Mouse (Mus musculus) liver, adult 2 months (tissue): ENCODE measurements around the gene Slc45a1. TPM values are rescaled to one million over a fixed set of nuclear protein-coding genes. Genes with fewer than 3 reads are reported as not detected.
A peak's percentile ranks its signal among the peaks of the same experiment; 100 is the strongest.

Experiments
- DNase-seq: peaks from one replicate; pipeline ENCODE4 v3.0.0-alpha.2; 2011; ENCODE audit warnings: low read depth, low spot score; ENCODE audit errors: extremely low read depth
- H3K27ac ChIP-seq: fragments of 200-500 bp; replicated peaks from 2 replicates; pipeline ENCODE4 v1.5.1; 2012; ENCODE audit warnings: low read depth, mild to moderate bottlenecking, control low read depth, inconsistent platforms, low read length; ENCODE audit not compliant: insufficient read depth
- H3K27me3 ChIP-seq: fragments of 200-500 bp; 2 replicates; pipeline ENCODE4 v1.6.1; 2012; ENCODE audit warnings: mild to moderate bottlenecking, moderate library complexity, low read length, inconsistent platforms; ENCODE audit not compliant: control insufficient read depth, insufficient read depth
- H3K36me3 ChIP-seq: fragments of 200-500 bp; 2 replicates; pipeline ENCODE4 v1.6.1; 2012; ENCODE audit warnings: low read length, inconsistent platforms; ENCODE audit not compliant: control insufficient read depth, insufficient read depth
- H3K4me1 ChIP-seq: fragments of 200-500 bp; 2 replicates; pipeline ENCODE4 v1.6.1; 2011; ENCODE audit warnings: low read length; ENCODE audit not compliant: control insufficient read depth, insufficient read depth
- H3K4me3 ChIP-seq: fragments of 200-500 bp; 2 replicates; pipeline ENCODE4 v1.5.1; 2011; ENCODE audit warnings: low read depth, mild to moderate bottlenecking, control low read depth, low read length, moderate library complexity; ENCODE audit not compliant: insufficient read depth
- H3K79me2 ChIP-seq: fragments of 200-500 bp; 2 replicates; pipeline ENCODE4 v1.6.1; 2012; ENCODE audit warnings: inconsistent platforms, mild to moderate bottlenecking, low read length, moderate library complexity; ENCODE audit not compliant: control insufficient read depth, insufficient read depth
- H3K9ac ChIP-seq: fragments of 200-500 bp; 2 replicates; pipeline ENCODE4 v1.6.1; 2012; ENCODE audit warnings: low read depth, mild to moderate bottlenecking, control low read depth, inconsistent platforms, low read length
- CTCF ChIP-seq: fragments of 200-500 bp; IDR thresholded peaks from 2 replicates; pipeline ENCODE4 v1.5.1; 2011; ENCODE audit warnings: low read depth, low read length, control low read depth
- POLR2A ChIP-seq: fragments of 200-500 bp; IDR thresholded peaks from 2 replicates; pipeline ENCODE4 v1.6.1; 2011; ENCODE audit warnings: low read length, control low read depth; ENCODE audit not compliant: insufficient read depth; ENCODE audit errors: extremely low read depth
- WGBS: fragments of 180-500 bp; shearing (Covaris S2); methylation state at CpG from one replicate; pipeline ENCODE4 v1.1.7; 2018; 5-methylcytosine and 5-hydroxymethylcytosine counted together
- polyA plus RNA-seq: library from polyadenylated mRNA; depleted of rRNA; stranded (reverse); fragments of >200 nt; gene quantifications from 2 replicates; pipeline ENCODE4 v1.2.3, GENCODE M21; 2012
- total RNA-seq: library from RNA; depleted of rRNA; stranded (reverse); fragments of >200 nt; gene quantifications from 2 replicates; pipeline ENCODE4 v1.2.3, GENCODE M21; 2014

Gene Slc45a1
- total and polyA plus RNA-seq, 2 experiments: not detected

DNA sequence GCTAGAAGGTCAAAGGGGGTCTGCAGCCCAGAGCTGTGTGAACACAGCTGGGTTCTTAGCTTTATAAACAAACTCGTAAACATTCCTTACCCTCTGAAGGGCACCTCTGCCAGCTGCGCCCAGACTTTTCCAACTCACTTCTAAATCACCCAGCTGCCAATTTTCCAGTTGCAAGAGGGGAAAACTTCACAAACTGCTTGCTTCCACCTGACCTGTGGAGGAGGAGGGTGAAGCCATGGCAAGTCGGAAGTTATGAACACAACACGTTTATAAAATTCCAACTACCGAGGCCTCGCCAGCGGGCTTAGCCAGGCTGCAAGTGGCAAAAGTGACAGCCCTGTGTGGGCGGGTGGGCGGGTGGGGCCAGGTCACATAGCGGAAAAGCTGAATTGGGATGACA is 13.8 kb upstream of the Slc45a1 start:
- H3K27me3 ChIP-seq: no peaks in the 10 kb centered on the region
- H3K79me2 ChIP-seq: no peaks in the 10 kb centered on the region
- H3K9ac ChIP-seq: no peak overlapping the region
- no peaks in the 10 kb centered on the region for H3K36me3 ChIP-seq
- no peak for DNase-seq
- TF ChIP-seq POLR2A: no peak
- TF ChIP-seq CTCF: no peak
- no peak overlapping the region for H3K27ac ChIP-seq
- H3K4me3 ChIP-seq: no peak overlapping the region
- 65% methylated on average over 10 of the region's 10 CpGs for WGBS
- H3K4me1 ChIP-seq: no peaks in the 10 kb centered on the region

DNA sequence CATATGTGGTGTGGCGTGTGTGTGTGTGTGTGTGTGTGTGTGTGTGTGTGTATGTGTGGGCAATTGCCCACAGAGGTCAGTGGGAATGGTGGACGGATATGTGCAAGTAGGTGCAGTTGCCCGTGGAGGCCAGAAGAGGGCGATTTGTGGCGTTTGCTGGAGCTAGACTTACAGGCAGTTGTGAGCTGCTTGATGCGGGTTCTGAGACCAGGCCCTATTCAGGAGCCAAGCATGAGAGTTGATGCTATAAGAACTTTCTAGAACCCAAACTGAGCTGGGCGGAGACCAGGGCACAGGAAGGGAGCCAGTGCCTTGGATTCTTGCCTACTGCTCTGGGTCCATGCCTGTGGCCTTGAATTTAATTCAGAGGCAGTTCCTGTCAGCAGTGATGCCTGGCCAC is 12.8 kb upstream of the Slc45a1 start:
- no peak for TF ChIP-seq POLR2A
- peak; percentile 74 for TF ChIP-seq CTCF
- Histone ChIP-seq H3K27ac (no peak overlapping the region), H3K79me2 (no peaks in the 10 kb centered on the region), H3K36me3 (no peaks in the 10 kb centered on the region), H3K27me3 (no peaks in the 10 kb centered on the region), H3K9ac (no peak overlapping the region), H3K4me3 (no peak overlapping the region), H3K4me1 (peaks cover 2% of the 10 kb centered on the region; the same call in 1 of the 2 replicates)
- WGBS: 86% methylated on average over 7 of the region's 7 CpGs
- peak; percentile 38 for DNase-seq

DNA sequence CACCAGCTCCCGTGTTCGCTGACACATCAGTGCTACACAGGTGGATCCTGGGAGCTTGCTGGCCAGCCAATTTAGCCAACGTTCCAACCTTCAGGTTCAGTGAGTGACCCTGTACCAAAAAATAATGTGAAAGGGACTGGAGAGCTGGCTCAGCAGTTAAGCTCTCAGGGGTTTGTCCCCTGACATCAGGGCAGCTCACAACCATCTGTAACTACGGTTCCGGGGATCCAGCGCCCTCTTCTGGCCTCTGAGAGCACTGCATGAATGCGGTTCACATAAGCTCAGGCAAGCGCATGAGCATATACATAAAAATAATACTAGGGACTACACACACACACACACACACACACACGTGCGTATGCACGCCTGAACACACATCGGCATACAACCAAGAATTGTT is 11.2 kb upstream of the Slc45a1 start:
- H3K79me2 ChIP-seq: no peaks in the 10 kb centered on the region
- no peak for DNase-seq
- H3K36me3 ChIP-seq: no peaks in the 10 kb centered on the region
- no peaks in the 10 kb centered on the region for H3K27me3 ChIP-seq
- H3K4me3 ChIP-seq: no peak overlapping the region
- TF ChIP-seq CTCF: peak; percentile 76
- TF ChIP-seq POLR2A: no peak
- 71% methylated on average over 12 of the region's 12 CpGs for WGBS
- peaks cover 3% of the 10 kb centered on the region; the same call in 1 of the 2 replicates for H3K4me1 ChIP-seq
- H3K9ac ChIP-seq: no peak overlapping the region
- no peak overlapping the region for H3K27ac ChIP-seq

DNA sequence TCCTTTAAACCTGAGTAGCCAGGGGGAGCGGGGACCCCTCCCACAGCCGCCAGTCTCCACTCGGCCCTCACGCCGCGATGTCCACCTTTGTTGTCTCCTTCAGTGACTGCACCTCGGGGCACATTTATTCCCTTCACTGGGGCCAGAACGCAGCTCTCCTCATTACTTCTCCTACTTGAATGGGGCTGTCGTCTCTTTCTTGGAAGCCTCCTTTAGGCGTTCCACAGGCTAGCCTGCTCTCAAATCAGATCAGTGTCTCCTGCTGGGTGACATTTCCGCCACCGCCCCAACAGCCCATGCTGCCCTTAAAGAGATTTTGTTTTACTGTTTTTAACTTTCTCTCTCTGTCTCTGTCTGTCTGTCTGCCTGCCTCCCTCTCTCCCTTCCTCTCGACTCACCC is 9.9 kb upstream of the Slc45a1 start:
- 67% methylated on average over 13 of the region's 13 CpGs for WGBS
- DNase-seq: no peak
- H3K9ac ChIP-seq: no peak overlapping the region
- no peaks in the 10 kb centered on the region for H3K79me2 ChIP-seq
- TF ChIP-seq POLR2A (no peak), CTCF (no peak)
- H3K4me3 ChIP-seq: no peak overlapping the region
- no peaks in the 10 kb centered on the region for H3K27me3 ChIP-seq
- H3K4me1 ChIP-seq: peaks cover 3% of the 10 kb centered on the region; the same call in 1 of the 2 replicates
- no peak overlapping the region for H3K27ac ChIP-seq
- H3K36me3 ChIP-seq: no peaks in the 10 kb centered on the region

DNA sequence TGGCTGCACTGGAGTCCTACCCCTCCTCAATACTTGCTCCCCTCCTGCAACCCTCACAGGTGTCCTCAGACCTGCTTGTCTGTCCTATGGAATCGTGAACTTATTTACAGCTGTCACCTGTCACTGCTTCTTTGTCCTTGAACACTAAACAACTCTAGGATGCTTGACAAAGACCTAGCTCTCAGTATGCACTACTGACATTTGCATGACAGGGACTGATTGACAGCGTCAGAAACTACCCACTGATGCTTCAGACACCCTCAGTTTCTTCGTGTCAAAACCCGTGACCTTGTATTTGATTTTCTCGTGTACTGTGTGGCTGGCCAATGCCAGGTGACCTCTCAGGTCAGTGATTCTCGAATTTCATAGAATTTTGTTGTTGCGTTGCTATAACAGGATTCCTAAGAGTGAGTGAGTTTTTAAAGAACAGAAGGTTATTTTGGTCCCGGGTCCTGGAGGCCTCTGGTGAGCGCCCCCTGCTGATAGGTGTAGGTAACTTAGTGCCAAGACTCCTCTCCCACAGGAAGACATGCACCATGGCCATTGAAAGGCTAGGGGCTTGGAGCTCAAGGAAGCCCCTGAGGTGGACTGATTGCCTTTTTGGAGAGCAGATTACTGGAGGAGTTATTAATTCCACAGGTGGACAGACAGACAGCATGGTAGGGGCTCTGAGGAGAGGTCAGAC is 8.1 kb upstream of the Slc45a1 start:
- DNase-seq: peak; percentile 27
- Histone ChIP-seq H3K27ac (peak overlapping the region; percentile 49; the same call in 1 of the 2 replicates), H3K79me2 (no peaks in the 10 kb centered on the region), H3K4me3 (no peak overlapping the region), H3K36me3 (no peaks in the 10 kb centered on the region), H3K27me3 (no peaks in the 10 kb centered on the region), H3K4me1 (peaks cover 3% of the 10 kb centered on the region; the same call in 1 of the 2 replicates), H3K9ac (no peak overlapping the region; the same call in 1 of the 2 replicates)
- WGBS: 24% methylated on average over 9 of the region's 9 CpGs
- no peak for TF ChIP-seq POLR2A
- peak; percentile 66 for TF ChIP-seq CTCF

DNA sequence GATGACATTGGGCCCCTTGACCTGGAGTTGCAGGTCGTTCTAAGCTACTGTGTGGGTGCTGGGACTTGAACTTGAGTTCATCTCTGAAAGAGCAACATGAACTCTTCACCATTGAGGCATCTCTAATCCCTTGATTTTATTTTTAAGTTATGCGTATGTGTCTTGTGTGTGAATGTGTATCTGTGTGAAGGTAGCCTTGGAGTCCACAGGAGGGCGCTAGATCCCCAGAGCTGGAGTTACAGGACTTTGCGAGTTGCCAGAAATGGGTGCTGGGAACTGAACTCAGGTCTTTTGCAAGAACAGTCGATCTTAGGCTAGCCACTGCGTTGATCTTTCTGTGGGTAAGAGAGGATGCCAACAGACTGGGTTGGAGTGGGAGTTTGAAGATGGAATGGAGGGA is 4.5 kb upstream of the Slc45a1 start:
- TF ChIP-seq POLR2A: no peak
- TF ChIP-seq CTCF: peak; percentile 38; the same call in 1 of the 2 replicates
- Histone ChIP-seq H3K27me3 (peaks cover 2% of the 10 kb centered on the region; the same call in 1 of the 2 replicates), H3K27ac (no peak overlapping the region), H3K4me3 (no peak overlapping the region), H3K79me2 (no peaks in the 10 kb centered on the region), H3K9ac (no peak overlapping the region), H3K36me3 (no peaks in the 10 kb centered on the region), H3K4me1 (peaks cover 3% of the 10 kb centered on the region; the same call in 1 of the 2 replicates)
- no peak for DNase-seq
- 88% methylated on average over 6 of the region's 6 CpGs for WGBS
